Mouse (Mus musculus) liver, embryonic 13.5 days (tissue): ENCODE measurements at regions not wholly inside any gene's neighbourhood (a gene's known extent, or its start where the extent isn't known, plus 50 kb on each side); places are given as distances from the start of the nearest gene placed in this dataset.
"Not testable (repeated sequence)": the region's sequence is repeated elsewhere in the genome, so short reads cannot be mapped to it uniquely, and the experiment has no call there.

ENCODE experiments used
- ATAC-seq: fragments of 200-750 bp; cut with Nextera tagmentation; 2 replicates; pipeline ENCODE4 v1.8.0; 2017; ENCODE audit warnings: low read depth, mild to moderate bottlenecking, moderate number of reproducible peaks, moderate library complexity
- DNase-seq: peaks from one replicate; pipeline ENCODE4 v3.0.0; 2022
- H3K27ac ChIP-seq: fragments of 300-500 bp; sonication (generic); 2 replicates; pipeline ENCODE4 v1.5.1; 2015; ENCODE audit warnings: moderate library complexity, mild to moderate bottlenecking, inconsistent platforms
- H3K27me3 ChIP-seq: fragments of 300-500 bp; sonication (generic); 2 replicates; pipeline ENCODE4 v1.6.1; 2015; ENCODE audit warnings: mild to moderate bottlenecking, inconsistent platforms
- H3K36me3 ChIP-seq: fragments of 300-500 bp; sonication (generic); 2 replicates; pipeline ENCODE4 v1.6.1; 2015; ENCODE audit warnings: mild to moderate bottlenecking, inconsistent platforms
- H3K4me1 ChIP-seq: fragments of 300-500 bp; sonication (generic); replicated peaks from 2 replicates; pipeline ENCODE4 v1.6.1; 2015; ENCODE audit warnings: inconsistent platforms
- H3K4me2 ChIP-seq: fragments of 300-500 bp; sonication (generic); 2 replicates; pipeline ENCODE4 v1.6.1; 2015; ENCODE audit warnings: inconsistent platforms, mild to moderate bottlenecking, moderate library complexity
- H3K4me3 ChIP-seq: fragments of 300-500 bp; sonication (generic); replicated peaks from 2 replicates; pipeline ENCODE4 v1.5.1; 2015; ENCODE audit warnings: mild to moderate bottlenecking, inconsistent platforms
- H3K9ac ChIP-seq: fragments of 300-500 bp; sonication (generic); 2 replicates; pipeline ENCODE4 v1.6.1; 2015; ENCODE audit warnings: mild to moderate bottlenecking, inconsistent platforms
- H3K9me3 ChIP-seq: fragments of 300-500 bp; sonication (generic); replicated peaks from 2 replicates; pipeline ENCODE4 v1.6.1; 2016; ENCODE audit warnings: inconsistent platforms
- WGBS: fragments of 180-500 bp; shearing (Covaris S2); methylation state at CpG from one replicate; pipeline ENCODE4 v1.1.7; 2015; ENCODE audit not compliant: insufficient replicate concordance; 5-methylcytosine and 5-hydroxymethylcytosine counted together

DNA sequence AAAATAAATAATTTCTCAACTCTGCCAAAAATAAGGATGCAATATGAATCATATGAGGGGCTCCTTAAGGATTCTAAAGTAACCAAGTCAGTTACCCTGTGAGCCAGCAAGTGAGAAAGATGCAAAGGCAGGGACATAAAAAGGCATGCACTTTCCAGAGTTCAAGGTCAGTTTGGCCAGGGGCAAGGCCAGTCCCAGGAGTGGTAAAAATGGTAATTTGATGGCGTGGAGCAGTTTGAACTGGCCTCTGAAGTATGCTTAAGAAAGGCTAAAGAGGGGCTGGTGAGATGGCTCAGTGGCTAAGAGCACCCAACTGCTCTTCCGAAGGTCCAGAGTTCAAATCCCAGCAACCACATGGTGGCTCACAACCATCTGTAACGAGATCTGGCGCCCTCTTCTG is 68.8 kb downstream of the BC005561 start:
- not testable (repeated sequence) for ATAC-seq, H3K4me3 ChIP-seq, H3K9ac ChIP-seq, H3K27ac ChIP-seq, H3K4me2 ChIP-seq, H3K9me3 ChIP-seq, H3K27me3 ChIP-seq, DNase-seq, H3K4me1 ChIP-seq
- H3K36me3 ChIP-seq = peaks cover 19% of the 10 kb centered on the region
- WGBS = 80% methylated on average over 4 of the region's 4 CpGs

DNA sequence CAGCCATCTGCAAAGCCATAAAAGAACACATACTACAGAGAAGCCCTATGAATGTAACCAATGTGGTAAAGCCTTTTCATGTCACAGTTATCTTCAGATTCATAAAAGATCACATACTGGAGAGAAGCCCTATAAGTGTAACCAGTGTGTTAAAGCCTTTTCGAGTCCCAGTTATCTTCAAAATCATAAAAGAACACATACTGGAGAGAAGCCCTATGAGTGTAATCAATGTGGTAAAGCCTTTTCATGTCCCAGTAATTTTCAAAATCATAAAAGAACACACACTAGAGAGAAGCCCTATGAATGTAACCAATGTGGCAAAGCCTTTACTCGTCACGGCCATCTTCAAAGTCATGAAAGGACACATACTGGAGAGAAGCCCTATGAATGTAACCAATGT is 74.2 kb downstream of the BC005561 start:
- H3K27ac ChIP-seq, H3K9ac ChIP-seq, ATAC-seq, H3K4me1 ChIP-seq, H3K27me3 ChIP-seq, DNase-seq, H3K4me2 ChIP-seq, H3K4me3 ChIP-seq: not testable (repeated sequence)
- Histone ChIP-seq H3K36me3 (peaks cover 50% of the 10 kb centered on the region), H3K9me3 (peaks cover 37% of the 10 kb centered on the region)
- WGBS = 85% methylated on average over 3 of the region's 3 CpGs

DNA sequence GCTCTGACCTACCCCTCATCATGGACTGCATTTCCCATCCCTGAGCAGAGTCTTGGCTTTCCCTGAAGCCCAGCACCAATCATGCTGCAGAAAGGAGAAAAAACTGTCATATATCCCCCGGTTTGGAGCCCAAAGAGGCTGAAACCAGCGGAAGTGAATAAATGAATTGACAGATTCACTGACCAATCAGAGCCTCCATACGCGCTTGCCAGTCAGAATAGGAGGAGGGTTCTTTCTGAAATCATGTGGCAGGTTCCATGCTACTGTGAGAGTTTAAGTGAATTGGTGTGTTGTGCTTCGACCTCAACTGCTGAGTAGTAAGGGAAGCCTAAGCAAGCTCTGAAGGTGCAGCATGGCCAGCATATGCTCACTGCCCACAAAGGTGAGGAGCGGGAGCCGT is 101.0 kb downstream of the BC005561 start:
- no peak overlapping the region for H3K4me2 ChIP-seq

More for the DNA sequence above, 101.0 kb downstream of the BC005561 start:
- H3K9me3 ChIP-seq = 0 out of 2 replicates have a peak, but pooled peaks cover 7% of the 10 kb centered on the region
- no peak overlapping the region for H3K27ac ChIP-seq
- no peak overlapping the region for H3K4me3 ChIP-seq
- H3K9ac ChIP-seq = no peak overlapping the region
- no peaks in the 10 kb centered on the region for H3K36me3 ChIP-seq
- ATAC-seq (no peak), DNase-seq (no peak)
- no peaks in the 10 kb centered on the region for H3K4me1 ChIP-seq
- WGBS = 51% methylated on average over 7 of the region's 7 CpGs
- H3K27me3 ChIP-seq = no peaks in the 10 kb centered on the region
